10 mouse cellular contexts compared by ENCODE assay signal in genomic region chr6:133875906-133876462, GRCm38 (mm10). TPM values are rescaled to one million over a fixed set of nuclear protein-coding genes. Genes with fewer than 3 reads are reported as not detected.
DNase-seq lines count a peak whose midpoint lies in the region; ATAC-seq lines count a peak whose summit lies in the region.
"Had no signal": no experiment of that assay in that cellular context is flagged by ENCODE, and none has a peak within 500 bp of the region (broad histone marks: within the 10 kb centered on the region; RNA-seq: fewer than 3 reads in every experiment).

No protein-coding gene starts in this region.

- H3K36me3 ChIP-seq in embryonic facial prominence, embryonic 14.5 days (ENCODE audit: control insufficient read depth, insufficient read depth, low read length), result no peaks in the 10 kb centered on the region
- no peaks in the 10 kb centered on the region for H3K36me3 ChIP-seq in megakaryocyte, embryonic 14.5 days (replicated peaks; ENCODE audit: low read length)
- H3K36me3 ChIP-seq in splenic B cell, adult 2 months (ENCODE audit: control insufficient read depth, insufficient read depth, low read length, poor library complexity, severe bottlenecking), result no peaks in the 10 kb centered on the region

- H3K4me1 ChIP-seq in embryonic facial prominence, embryonic 14.5 days (ENCODE audit: control insufficient read depth, insufficient read depth, low read length), result no peaks in the 10 kb centered on the region
- peaks cover 6% of the 10 kb centered on the region; the same call in 1 of the 2 replicates for H3K4me1 ChIP-seq in megakaryocyte, embryonic 14.5 days

- peak; percentile 8 to 82 for DNase-seq in adrenal gland, adult (ENCODE audit: inconsistent age in 2 of 2, low spot score in 1 of 2)
- no peak for DNase-seq in adrenal gland, adult 8-10 months
- peak; percentile 25 for DNase-seq in right cerebral cortex, adult 18-20 months
- DNase-seq in right cerebral cortex, postnatal 36 days (ENCODE audit: low spot score in 2 of 2), result no peak
- DNase-seq in embryonic facial prominence, embryonic 14.5 days (ENCODE audit: low spot score), result peak; percentile 51
- peak; percentile 46 to 77 for DNase-seq in kidney, postnatal 36 days
- DNase-seq in splenic B cell, adult 2 months (ENCODE audit: low read depth, low spot score), result peak; percentile 49

- WGBS in embryonic facial prominence, embryonic 14.5 days, result 32% methylated on average over 12 of the region's 12 CpGs

- H3K27ac ChIP-seq in embryonic facial prominence, embryonic 14.5 days (replicated peaks; ENCODE audit: low read depth, low read length), result no peak overlapping the region

- no peaks in the 10 kb centered on the region for H3K27me3 ChIP-seq in embryonic facial prominence, embryonic 14.5 days (replicated peaks; ENCODE audit: control insufficient read depth, insufficient read depth, low read length)
- H3K27me3 ChIP-seq in megakaryocyte, embryonic 14.5 days (replicated peaks), result peaks cover 3% of the 10 kb centered on the region
- H3K27me3 ChIP-seq in splenic B cell, adult 2 months (ENCODE audit: control insufficient read depth, insufficient read depth, low read length, poor library complexity, severe bottlenecking), result no peaks in the 10 kb centered on the region

- no peak overlapping the region for H3K9ac ChIP-seq in embryonic facial prominence, embryonic 14.5 days (ENCODE audit: low read depth, low read length)

- H3K4me2 ChIP-seq in embryonic facial prominence, embryonic 14.5 days (ENCODE audit: low read depth, low read length), result no peak overlapping the region

- H3K4me3 ChIP-seq in embryonic facial prominence, embryonic 14.5 days (ENCODE audit: low read depth, low read length), result no peak overlapping the region
- H3K4me3 ChIP-seq in megakaryocyte, embryonic 14.5 days (replicated peaks), result peak overlapping the region; percentile 50

- ATAC-seq in embryonic facial prominence, embryonic 14.5 days (ENCODE audit: low read depth), result no peak

- 0 out of 2 replicates have a peak, but pooled peaks cover 2% of the 10 kb centered on the region for H3K9me3 ChIP-seq in embryonic facial prominence, embryonic 14.5 days (ENCODE audit: control insufficient read depth, low read length)
- H3K9me3 ChIP-seq in megakaryocyte, embryonic 14.5 days, result no peaks in the 10 kb centered on the region

RNA-seq across cellular contexts. Expression of gene Kap, which starts 22.4 kb away (rescaled TPM):
- under 1 TPM in 1 of 4 experiments, not detected in 3; 0.97 TPM for total RNA-seq in adrenal gland, adult 8-10 months (2022)
- polyA plus RNA-seq in embryonic facial prominence, embryonic 14.5 days (2014; fragmentation: Nextera tagmentation; extraction: Ambion mirVana), result not detected in 2 replicates
- polyA plus RNA-seq in megakaryocyte, embryonic 14.5 days (2012; ENCODE audit: insufficient read depth, low replicate concordance), result not detected in 2 replicates
- polyA plus RNA-seq: C2C12; heart, embryonic 14.5 days had no signal

Comparison
In these comparisons a context has a peak if more than half of its experiments do, and no peak if none do; other contexts are left out.
1. DNase-seq: peak in adrenal gland, adult (2 of 2), right cerebral cortex, adult 18-20 months (single experiment), embryonic facial prominence, embryonic 14.5 days (single experiment), kidney, postnatal 36 days (2 of 2) and splenic B cell, adult 2 months (single experiment); none in adrenal gland, adult 8-10 months (single experiment) and right cerebral cortex, postnatal 36 days (0 of 2).